Mouse (Mus musculus) forebrain, embryonic 13.5 days (tissue): ENCODE results near the gene Usp36. TPM values are rescaled to one million over a fixed set of nuclear protein-coding genes. Genes with fewer than 3 reads are reported as not detected.

ENCODE experiments used
- ATAC-seq: fragments of 200-750 bp; cut with Nextera tagmentation; 2 replicates; pipeline ENCODE4 v1.8.0; 2017
- H3K27ac ChIP-seq: fragments of 300-500 bp; sonication (generic); 2 replicates; pipeline ENCODE4 v1.5.1; 2015; ENCODE audit warnings: inconsistent platforms, mild to moderate bottlenecking, moderate library complexity
- H3K27me3 ChIP-seq: fragments of 300-500 bp; sonication (generic); 2 replicates; pipeline ENCODE4 v1.6.1; 2015; ENCODE audit warnings: mild to moderate bottlenecking, inconsistent platforms
- H3K36me3 ChIP-seq: fragments of 300-500 bp; sonication (generic); 2 replicates; pipeline ENCODE4 v1.6.1; 2015; ENCODE audit warnings: mild to moderate bottlenecking, inconsistent platforms; ENCODE audit not compliant: poor library complexity, severe bottlenecking
- H3K4me1 ChIP-seq: fragments of 300-500 bp; sonication (generic); 2 replicates; pipeline ENCODE4 v1.6.1; 2015; ENCODE audit warnings: inconsistent platforms
- H3K4me2 ChIP-seq: fragments of 300-500 bp; sonication (generic); 2 replicates; pipeline ENCODE4 v1.6.1; 2015; ENCODE audit warnings: inconsistent platforms, mild to moderate bottlenecking, moderate library complexity
- H3K4me3 ChIP-seq: fragments of 300-500 bp; sonication (generic); 2 replicates; pipeline ENCODE4 v1.5.1; 2015; ENCODE audit warnings: mild to moderate bottlenecking, inconsistent platforms
- H3K9ac ChIP-seq: fragments of 300-500 bp; sonication (generic); 2 replicates; pipeline ENCODE4 v1.6.1; 2015; ENCODE audit warnings: mild to moderate bottlenecking, inconsistent platforms
- H3K9me3 ChIP-seq: fragments of 300-500 bp; sonication (generic); replicated peaks from 2 replicates; pipeline ENCODE4 v1.6.1; 2016; ENCODE audit warnings: inconsistent platforms
- WGBS: fragments of 180-500 bp; shearing (Covaris S2); methylation state at CpG from one replicate; pipeline ENCODE4 v1.1.7; 2015; 5-methylcytosine and 5-hydroxymethylcytosine counted together
- polyA plus RNA-seq: library from polyadenylated mRNA; unstranded; fragments of >200 nt; fragmentation: Nextera tagmentation; extraction: Ambion mirVana; gene quantifications from 2 replicates; pipeline ENCODE4 v1.2.1, GENCODE M21; 2015

The Usp36 gene
- 14.1 and 16.9 TPM in 2 replicates for polyA plus RNA-seq

DNA sequence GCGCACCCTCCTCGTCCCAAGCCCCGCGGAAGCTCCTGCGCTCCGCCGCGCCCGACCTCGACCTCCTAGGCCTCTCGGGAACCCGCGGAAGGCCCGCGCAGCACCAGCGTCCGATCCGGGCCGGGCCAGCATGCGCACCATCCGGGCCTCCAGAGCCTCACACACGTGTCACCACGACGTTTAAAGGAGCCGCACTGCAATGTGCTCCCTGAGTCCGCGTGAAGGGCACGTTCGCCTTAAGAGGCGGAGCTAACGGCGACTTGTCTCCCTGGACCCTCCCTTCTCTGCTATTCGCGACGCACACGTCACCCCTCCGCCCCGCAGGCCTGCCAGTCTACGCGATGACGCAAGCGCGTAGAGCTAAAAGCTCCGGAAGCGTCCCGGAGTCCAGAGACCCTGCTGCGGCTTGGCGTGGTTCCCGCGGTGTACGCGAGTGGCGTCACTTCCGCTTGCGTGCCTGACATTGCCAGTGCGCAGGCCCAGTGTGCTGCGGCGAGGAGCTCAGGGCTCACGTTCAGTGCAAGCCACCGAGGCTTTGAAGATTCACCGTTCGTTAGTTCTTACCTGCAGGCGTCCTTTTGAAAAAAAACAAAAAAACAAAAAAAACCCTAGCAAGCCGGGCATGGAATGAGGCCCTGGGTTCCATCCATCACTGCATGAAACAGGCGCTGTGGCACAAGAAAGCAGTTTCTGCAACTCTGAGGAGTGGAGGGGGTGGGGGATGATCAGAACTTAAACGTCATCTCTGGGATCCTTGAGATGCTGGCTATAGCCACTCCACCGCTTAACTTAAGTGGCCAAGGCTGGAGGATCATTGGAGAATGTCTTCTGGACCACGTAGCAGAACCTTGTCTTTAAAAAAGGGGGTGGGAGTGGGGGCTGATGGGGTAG is at the start of gene Usp36:
Usp36 (minus strand) TSS at position 246 of the 891 bp plus-strand sequence.
- WGBS = 1% methylated on average over 68 of the region's 68 CpGs
- Histone ChIP-seq H3K27ac (peak within 1 kb of the TSS; percentile 81), H3K9me3 (no peaks in the 10 kb centered on the region), H3K4me3 (peak within 1 kb of the TSS; percentile 90), H3K4me1 (peaks cover 20% of the 10 kb centered on the region), H3K9ac (peak within 1 kb of the TSS; percentile 93), H3K36me3 (peaks cover 25% of the 10 kb centered on the region), H3K4me2 (peak within 1 kb of the TSS; percentile 90), H3K27me3 (no peaks in the 10 kb centered on the region)
- ATAC-seq = peak; percentile 99

- WGBS = 85% methylated on average over 8 of the region's 8 CpGs
- no peak overlapping the region for H3K4me2 ChIP-seq
- ATAC-seq = no peak
Measured at GRCm38 (mm10) chr11:118337491-118338168, 47.6 kb upstream of the Usp36 start.

GRCm38 (mm10) chr11:118333431-118333830 is 43.4 kb upstream of the Usp36 start:
- H3K4me2 ChIP-seq = no peak overlapping the region
- no peak overlapping the region for H3K9ac ChIP-seq
- no peak overlapping the region for H3K4me3 ChIP-seq
- H3K9me3 ChIP-seq = 0 out of 2 replicates have a peak, but pooled peaks cover 6% of the 10 kb centered on the region
- H3K36me3 ChIP-seq = peaks cover 31% of the 10 kb centered on the region
- no peak overlapping the region for H3K27ac ChIP-seq
- H3K4me1 ChIP-seq = peaks cover 4% of the 10 kb centered on the region; the same call in 1 of the 2 replicates
- H3K27me3 ChIP-seq = no peaks in the 10 kb centered on the region
- ATAC-seq = no peak
- 91% methylated on average over 17 of the region's 17 CpGs for WGBS

More at GRCm38 (mm10) chr11:118337491-118338168, 47.6 kb upstream of the Usp36 start:
- H3K9ac ChIP-seq = no peak overlapping the region
- H3K4me1 ChIP-seq = peaks cover 18% of the 10 kb centered on the region
- no peak overlapping the region for H3K27ac ChIP-seq
- peaks cover 11% of the 10 kb centered on the region for H3K36me3 ChIP-seq
- no peaks in the 10 kb centered on the region for H3K27me3 ChIP-seq
- H3K4me3 ChIP-seq = no peak overlapping the region
- H3K9me3 ChIP-seq = no peaks in the 10 kb centered on the region

GRCm38 (mm10) chr11:118332376-118332775 is 42.3 kb upstream of the Usp36 start:
- Histone ChIP-seq H3K27me3 (no peaks in the 10 kb centered on the region), H3K4me2 (no peak overlapping the region), H3K4me3 (no peak overlapping the region), H3K9ac (no peak overlapping the region), H3K9me3 (0 out of 2 replicates have a peak, but pooled peaks cover 6% of the 10 kb centered on the region), H3K4me1 (peaks cover 15% of the 10 kb centered on the region), H3K27ac (no peak overlapping the region), H3K36me3 (peaks cover 31% of the 10 kb centered on the region)
- no peak for ATAC-seq
- 94% methylated on average over 11 of the region's 11 CpGs for WGBS

GRCm38 (mm10) chr11:118330777-118331176 is 40.7 kb upstream of the Usp36 start:
- H3K4me3 ChIP-seq = no peak overlapping the region
- H3K9ac ChIP-seq = no peak overlapping the region
- ATAC-seq = no peak
- H3K9me3 ChIP-seq = 0 out of 2 replicates have a peak, but pooled peaks cover 6% of the 10 kb centered on the region
- peaks cover 31% of the 10 kb centered on the region for H3K36me3 ChIP-seq
- H3K4me2 ChIP-seq = no peak overlapping the region
- no peak overlapping the region for H3K27ac ChIP-seq
- peaks cover 21% of the 10 kb centered on the region for H3K4me1 ChIP-seq
- 93% methylated on average over 16 of the region's 16 CpGs for WGBS
- no peaks in the 10 kb centered on the region for H3K27me3 ChIP-seq

- no peak overlapping the region for H3K27ac ChIP-seq
- no peaks in the 10 kb centered on the region for H3K27me3 ChIP-seq
- no peak for ATAC-seq
- H3K4me3 ChIP-seq = no peak overlapping the region
- H3K4me2 ChIP-seq = no peak overlapping the region
- WGBS = 95% methylated on average over 14 of the region's 14 CpGs
- H3K36me3 ChIP-seq = peaks cover 31% of the 10 kb centered on the region
- no peak overlapping the region for H3K9ac ChIP-seq
- peaks cover 21% of the 10 kb centered on the region for H3K4me1 ChIP-seq
- 0 out of 2 replicates have a peak, but pooled peaks cover 6% of the 10 kb centered on the region for H3K9me3 ChIP-seq
Measured at GRCm38 (mm10) chr11:118330361-118330760, 40.3 kb upstream of the Usp36 start.

DNA sequence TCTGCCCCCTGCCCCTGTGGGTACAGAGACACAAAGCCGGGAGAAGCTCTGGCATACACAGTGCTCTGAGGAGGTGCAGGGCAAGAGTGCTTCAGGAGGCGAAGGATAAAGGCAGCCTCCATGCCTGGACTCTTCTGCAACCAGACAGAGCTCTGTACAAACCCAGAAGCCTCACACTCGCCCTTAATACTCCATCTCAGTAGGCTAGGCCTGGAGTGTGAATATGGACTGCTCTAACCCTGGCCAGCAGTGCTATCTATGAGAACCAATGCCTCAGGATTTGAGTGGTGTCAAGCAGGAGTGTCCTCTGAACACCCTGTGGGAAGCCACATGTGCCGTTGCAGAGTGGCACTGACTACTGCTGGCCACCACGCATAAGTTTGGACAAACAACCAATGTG is 38.9 kb upstream of the Usp36 start:
- Histone ChIP-seq H3K9ac (no peak overlapping the region), H3K4me1 (peaks cover 21% of the 10 kb centered on the region), H3K4me3 (no peak overlapping the region), H3K27me3 (no peaks in the 10 kb centered on the region), H3K27ac (no peak overlapping the region; the same call in 1 of the 2 replicates), H3K36me3 (peaks cover 31% of the 10 kb centered on the region), H3K9me3 (0 out of 2 replicates have a peak, but pooled peaks cover 6% of the 10 kb centered on the region), H3K4me2 (no peak overlapping the region)
- WGBS = 96% methylated on average over 5 of the region's 5 CpGs
- ATAC-seq = no peak

DNA sequence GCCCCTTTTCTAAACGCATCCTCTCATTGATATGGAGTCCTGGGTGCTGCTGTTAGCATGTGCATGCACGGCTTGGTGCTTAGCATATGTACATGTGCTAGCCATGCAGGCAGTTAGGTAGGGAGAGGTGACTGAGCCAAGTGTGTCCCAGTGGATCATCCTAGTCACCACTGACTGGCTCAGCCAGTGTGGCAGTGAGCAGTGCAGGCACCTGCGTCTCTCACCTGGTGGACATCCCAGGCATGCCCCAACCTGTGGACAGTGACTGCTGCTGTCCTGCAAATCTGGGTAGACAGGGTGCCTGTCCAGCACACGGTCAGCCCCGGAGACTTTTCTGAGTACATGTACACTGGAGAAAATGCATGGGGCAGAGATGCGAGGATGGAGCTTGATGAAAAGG is 38.5 kb upstream of the Usp36 start:
- no peak overlapping the region for H3K9ac ChIP-seq
- no peak overlapping the region for H3K4me3 ChIP-seq
- 0 out of 2 replicates have a peak, but pooled peaks cover 6% of the 10 kb centered on the region for H3K9me3 ChIP-seq
- peak overlapping the region; percentile 68; the same call in 1 of the 2 replicates for H3K27ac ChIP-seq
- H3K27me3 ChIP-seq = no peaks in the 10 kb centered on the region
- no peak overlapping the region for H3K4me2 ChIP-seq
- peaks cover 29% of the 10 kb centered on the region for H3K36me3 ChIP-seq
- no peak for ATAC-seq
- 94% methylated on average over 6 of the region's 6 CpGs for WGBS
- H3K4me1 ChIP-seq = peaks cover 21% of the 10 kb centered on the region

- Histone ChIP-seq H3K9ac (peak overlapping the region; percentile 9; the same call in 1 of the 2 replicates), H3K27me3 (no peaks in the 10 kb centered on the region), H3K27ac (peak overlapping the region; percentile 68), H3K4me2 (peak overlapping the region; percentile 7; the same call in 1 of the 2 replicates), H3K4me1 (peaks cover 24% of the 10 kb centered on the region), H3K9me3 (0 out of 2 replicates have a peak, but pooled peaks cover 6% of the 10 kb centered on the region), H3K36me3 (peaks cover 17% of the 10 kb centered on the region), H3K4me3 (no peak overlapping the region)
- peak; percentile 77 for ATAC-seq
- 59% methylated on average over 24 of the region's 24 CpGs for WGBS
Measured at GRCm38 (mm10) chr11:118326991-118327971, 37.2 kb upstream of the Usp36 start.

DNA sequence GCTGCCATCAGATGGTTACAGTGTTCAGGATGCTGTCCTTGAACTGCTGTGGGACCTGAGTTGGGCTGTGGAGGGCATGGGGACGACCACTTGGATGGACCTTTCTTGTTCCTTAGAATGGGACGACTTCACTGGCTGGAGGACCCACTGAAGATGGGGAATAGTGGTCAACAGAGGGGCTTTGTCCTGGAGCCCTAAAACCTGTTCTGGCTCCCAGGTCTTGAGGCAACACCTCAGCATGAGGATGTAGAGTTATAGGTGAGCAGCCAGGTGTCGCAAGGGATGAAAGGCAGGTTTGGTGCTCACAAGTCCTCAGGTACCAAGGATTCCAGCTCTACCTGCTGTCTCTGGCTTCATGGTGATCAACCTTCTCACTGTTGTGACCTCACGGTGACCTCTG is 36.4 kb upstream of the Usp36 start:
- WGBS = 94% methylated on average over 4 of the region's 4 CpGs
- Histone ChIP-seq H3K9ac (no peak overlapping the region), H3K4me1 (peaks cover 31% of the 10 kb centered on the region), H3K27me3 (no peaks in the 10 kb centered on the region), H3K4me3 (no peak overlapping the region), H3K27ac (peak overlapping the region; percentile 68), H3K9me3 (0 out of 2 replicates have a peak, but pooled peaks cover 6% of the 10 kb centered on the region), H3K36me3 (peaks cover 17% of the 10 kb centered on the region), H3K4me2 (no peak overlapping the region)
- no peak for ATAC-seq

DNA sequence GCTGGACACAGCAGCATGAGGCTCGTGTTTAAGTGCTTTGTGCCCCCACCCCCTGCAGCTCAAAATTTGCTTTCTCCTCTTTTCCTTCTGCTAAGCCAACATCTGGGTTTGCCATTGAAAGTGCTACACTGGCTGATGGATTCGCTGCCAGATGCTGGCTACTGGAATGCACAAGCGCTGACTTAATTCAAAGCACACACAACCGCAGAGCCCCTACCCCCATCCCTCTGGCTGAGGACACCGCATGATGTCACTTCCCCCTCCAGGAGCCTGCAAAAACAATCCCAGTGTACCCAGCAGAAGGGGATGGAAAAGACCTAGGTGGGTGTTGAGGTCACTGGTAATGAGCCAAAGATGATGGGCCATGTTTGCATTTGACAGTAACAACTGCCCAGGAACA is 34.5 kb upstream of the Usp36 start:
- no peak for ATAC-seq
- H3K4me3 ChIP-seq = no peak overlapping the region
- no peak overlapping the region for H3K9ac ChIP-seq
- H3K36me3 ChIP-seq = peaks cover 6% of the 10 kb centered on the region
- 79% methylated on average over 5 of the region's 5 CpGs for WGBS
- 0 out of 2 replicates have a peak, but pooled peaks cover under 1% of the 10 kb centered on the region for H3K9me3 ChIP-seq
- no peak overlapping the region for H3K27ac ChIP-seq
- no peaks in the 10 kb centered on the region for H3K27me3 ChIP-seq
- no peak overlapping the region for H3K4me2 ChIP-seq
- H3K4me1 ChIP-seq = peaks cover 33% of the 10 kb centered on the region
